Mouse (Mus musculus) T-helper 17 cell (primary cell): ENCODE results near the gene Il31ra.
"Not testable (repeated sequence)": the region's sequence is repeated elsewhere in the genome, so short reads cannot be mapped to it uniquely, and the experiment has no call there.

Experiments used
- in situ Hi-C, 2 experiments: fragments of 300-600 bp; cut with MboI, MseI; formaldehyde crosslinking; loops; 1 replicate in 1 of 2; 2 replicates in 1 of 2; pipeline ENCODE4 v1.15.1; 2025; ENCODE audit warnings: high pct_unique_total_duplicates in 2 of 2

Il31ra gene

DNA sequence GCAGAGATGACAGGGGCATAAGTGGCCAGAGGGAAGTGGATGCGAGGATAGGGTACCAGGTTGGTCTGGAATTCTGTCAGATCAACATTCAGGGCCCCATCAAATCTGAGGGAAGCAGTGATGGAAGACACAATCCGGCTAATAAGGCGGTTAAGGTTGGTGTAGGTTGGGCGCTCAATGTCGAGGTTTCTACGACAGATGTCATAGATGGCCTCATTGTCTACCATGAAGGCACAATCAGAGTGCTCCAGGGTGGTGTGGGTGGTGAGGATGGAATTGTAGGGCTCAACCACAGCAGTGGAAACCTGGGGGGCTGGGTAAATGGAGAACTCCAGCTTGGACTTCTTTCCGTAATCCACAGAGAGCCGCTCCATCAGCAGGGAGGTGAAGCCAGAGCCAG, at the start of gene Il31ra:
Gene Il31ra, minus strand, starts transcription at position 101 of the 400 bp plus-strand sequence.
- in situ Hi-C loops, result not testable (repeated sequence)

DNA sequence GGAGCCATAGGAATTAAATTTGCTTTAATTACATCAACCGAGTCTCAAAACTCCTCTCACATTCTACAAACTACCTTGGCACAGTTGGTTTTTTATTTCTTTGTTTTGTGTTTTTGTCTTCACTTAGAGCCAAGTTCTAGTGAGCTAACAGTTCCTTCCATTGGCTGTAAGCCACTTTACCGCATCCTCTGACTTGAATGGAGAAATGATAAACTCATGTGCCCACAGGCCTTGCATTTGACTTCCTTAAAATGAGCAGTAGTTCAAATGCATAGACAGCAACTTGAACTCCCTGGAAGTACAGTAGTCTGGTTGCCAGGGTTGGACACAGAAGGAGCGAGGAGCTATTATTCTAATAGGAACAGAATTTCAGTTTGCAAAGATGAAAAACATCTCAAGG, 48.7 kb upstream of the Il31ra start:
- in situ Hi-C loops, result no loop called here

DNA sequence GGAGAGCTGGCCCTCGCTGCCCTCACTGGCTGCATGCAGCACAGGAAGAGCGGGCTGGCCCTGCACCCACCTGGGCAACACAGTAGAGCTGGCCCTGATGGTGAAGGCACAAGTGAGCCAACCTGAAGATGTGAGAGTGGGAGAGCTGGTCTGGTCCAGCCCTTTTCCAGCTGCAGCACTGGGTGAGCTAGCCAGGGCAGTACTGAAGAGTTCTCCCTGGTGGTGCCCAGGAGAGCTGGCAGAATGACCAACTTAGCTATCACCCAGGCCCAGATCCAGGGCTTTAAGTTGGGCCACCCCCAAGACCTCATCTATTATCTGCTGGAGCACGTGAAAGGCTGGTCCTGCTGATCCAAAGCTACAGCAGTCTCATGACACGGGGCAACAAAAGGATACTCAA, 45.0 kb upstream of the Il31ra start:
- in situ Hi-C loops, result no loop called here

DNA sequence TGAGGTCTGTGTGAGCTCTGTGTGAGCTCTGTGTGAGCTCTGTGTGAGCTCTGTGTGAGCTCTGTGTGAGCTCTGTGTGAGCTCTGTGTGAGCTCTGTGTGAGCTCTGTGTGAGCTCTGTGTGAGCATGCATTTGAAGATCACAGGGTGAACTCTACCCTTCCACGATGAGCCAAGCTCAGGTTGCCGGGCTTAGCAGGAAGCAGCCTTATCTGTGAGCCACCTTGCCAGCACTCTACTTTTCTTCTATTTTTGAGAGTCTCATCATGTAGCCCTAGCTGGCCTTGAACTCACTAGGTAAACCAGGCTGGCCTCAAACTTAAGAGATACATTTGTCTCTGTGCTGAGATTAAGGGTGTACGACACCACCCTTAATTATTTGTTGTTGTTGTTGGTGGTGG, 42.3 kb upstream of the Il31ra start:
- in situ Hi-C loops, result no loop called here

DNA sequence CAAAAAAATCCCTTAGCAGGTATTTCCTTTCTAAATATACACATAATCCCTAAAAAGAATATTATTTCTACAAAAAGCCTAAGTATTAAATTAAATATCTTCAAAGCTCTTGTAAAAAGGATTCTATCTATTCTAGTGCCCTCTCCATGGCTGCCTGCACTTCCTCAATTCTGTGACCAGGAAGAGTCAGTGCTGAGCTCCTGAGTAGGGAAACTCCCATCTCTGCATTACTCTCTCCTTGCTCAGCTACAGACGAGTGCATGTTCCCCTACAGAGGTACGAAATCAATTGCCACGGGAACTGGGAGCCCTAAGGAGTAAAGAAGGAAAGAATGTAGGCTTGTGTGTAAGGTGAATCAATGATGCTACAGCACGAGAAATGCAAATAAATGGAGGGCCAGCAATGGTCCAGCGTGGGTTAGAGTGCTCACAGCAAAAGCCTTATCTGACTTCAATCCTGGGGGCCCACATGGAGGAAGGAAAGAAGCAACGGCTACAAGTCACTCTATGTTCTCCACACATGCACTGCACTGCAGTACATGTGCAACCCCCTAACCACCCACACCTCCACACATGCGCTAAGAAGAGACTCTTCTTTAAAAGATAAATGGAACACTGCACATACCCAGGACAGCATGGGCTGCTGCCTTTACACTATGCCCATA, 41.1 kb upstream of the Il31ra start:
- in situ Hi-C loops, result no loop called here

DNA sequence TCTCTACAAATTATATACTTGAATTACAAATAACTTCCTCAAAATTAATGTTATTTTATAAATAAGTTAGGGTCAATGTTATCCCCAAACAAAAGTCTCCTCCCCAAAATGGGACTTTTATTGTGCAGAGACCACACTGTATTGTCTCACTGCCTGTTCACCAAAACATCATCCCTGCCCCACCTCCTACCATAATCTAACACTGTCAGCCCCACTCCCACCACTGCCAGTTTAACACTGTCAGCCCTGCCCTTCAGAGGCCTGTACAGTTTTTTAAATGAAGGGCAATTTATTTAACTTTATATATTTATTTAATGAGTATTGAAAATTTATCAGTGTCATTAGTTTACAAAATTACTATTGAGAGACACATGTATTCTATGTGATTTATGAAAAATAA, 31.4 kb upstream of the Il31ra start:
- in situ Hi-C loops, result no loop called here

DNA sequence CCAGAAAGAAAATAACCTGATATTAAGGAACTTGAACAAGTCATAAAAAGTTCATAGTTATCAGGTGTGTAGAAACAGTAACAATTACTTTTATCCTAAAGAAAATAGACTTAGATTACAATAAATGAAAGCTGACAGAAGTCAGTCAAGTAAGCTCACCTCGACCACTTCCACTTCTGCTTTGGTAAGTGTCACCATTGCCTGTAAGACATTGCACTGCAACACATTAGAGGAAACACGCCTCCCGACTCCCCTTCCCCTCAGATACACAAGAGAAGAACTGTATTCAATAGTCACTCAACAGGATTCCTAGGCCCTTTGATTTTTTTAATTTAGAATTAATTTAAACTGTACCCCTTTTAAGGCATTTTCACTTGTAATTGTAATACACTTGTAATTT, 30.5 kb upstream of the Il31ra start:
- in situ Hi-C loops, result no loop called here

DNA sequence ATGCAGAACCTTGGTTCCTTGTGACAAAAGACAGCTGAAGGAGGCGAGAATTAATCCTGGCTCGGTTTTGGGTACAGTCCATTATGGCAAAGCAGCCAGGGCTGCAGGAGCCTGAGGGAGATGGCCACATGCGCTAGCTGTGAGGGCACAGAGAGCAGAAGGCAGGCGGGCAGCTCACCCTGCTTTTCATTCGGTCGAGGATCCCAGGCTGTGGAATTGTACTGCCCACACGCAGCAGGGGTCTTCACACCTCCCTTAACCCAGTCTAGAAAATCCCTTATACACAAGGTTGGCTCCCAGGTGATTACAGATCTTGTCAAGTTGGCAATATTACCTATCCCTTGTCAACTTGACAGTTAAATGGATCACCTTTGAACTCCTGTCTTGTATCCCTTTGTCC, 29.5 kb upstream of the Il31ra start:
- in situ Hi-C loops, result no loop called here

DNA sequence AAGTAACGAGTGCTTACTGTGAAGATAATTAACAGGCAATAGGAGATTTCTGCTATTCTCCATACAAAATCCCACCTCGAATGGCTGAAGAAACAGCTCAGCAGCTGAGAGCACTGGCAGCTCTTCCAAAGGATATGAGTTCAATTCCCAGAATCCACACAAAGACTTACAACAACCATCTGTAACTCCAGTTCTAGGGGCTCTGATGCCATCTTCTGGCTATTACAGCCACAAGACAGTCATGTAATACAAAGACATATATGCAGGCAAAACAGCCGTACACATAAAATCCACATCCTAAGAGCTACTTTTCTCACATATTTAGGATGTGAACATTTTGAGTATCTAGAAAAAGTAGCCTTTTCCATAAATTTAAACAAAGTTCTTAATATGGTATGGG, 27.4 kb upstream of the Il31ra start:
- in situ Hi-C loops, result no loop called here

DNA sequence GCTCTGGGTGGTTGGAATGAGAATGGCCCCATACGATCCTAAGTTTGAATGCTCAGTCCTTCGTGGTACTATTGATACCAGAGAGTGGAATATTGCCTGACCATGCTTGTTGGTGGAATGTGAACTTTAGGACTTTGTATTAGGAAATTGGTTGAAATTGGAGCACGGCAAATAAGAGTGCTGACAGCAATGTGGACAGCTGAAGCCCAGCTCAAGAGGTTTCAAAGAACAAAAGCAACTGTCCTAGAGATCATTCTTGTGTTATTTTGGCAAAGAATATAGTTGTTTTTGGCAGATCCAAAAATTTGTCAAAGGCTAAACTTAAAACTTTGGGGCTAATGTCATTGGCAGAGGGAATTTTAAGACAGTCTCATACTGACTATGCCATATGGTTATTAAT, 14.4 kb upstream of the Il31ra start:
- in situ Hi-C loops, result no loop called here

DNA sequence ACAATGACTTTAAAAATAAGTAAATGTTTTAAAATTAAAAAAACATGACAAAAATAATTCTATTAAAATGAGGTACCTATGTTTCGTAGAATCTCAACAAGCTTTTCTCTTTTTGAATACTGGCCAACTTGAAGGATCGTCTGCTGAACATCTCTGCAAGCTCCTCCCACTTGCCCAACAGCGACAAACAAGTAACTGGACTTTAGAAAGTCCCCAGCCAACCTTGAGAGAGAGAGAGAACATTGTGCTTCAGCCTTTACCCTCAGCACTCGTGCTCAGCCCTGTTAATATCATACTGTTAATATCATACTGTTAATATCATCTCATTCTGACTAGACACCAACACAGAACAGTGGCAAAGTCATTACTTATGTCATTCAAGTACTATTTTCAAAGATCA, 10.3 kb upstream of the Il31ra start:
- in situ Hi-C loops, result no loop called here

DNA sequence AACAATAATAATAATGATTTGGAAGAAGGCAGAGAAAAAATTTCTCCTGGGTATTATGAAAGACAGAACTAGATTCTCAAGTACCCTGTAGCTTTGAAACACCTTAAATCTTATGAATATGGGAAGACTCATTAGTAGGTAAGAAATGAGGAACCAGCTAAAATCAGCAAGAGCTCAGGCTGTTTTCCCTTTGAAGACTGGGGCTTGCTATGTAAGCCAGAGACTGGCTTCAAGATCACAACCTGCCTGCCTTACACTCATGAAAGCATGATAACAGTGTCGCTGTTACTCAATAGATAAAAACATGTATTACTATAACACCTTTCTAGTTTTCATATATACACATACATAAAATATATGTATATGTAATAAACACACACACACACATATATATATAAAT, 9.7 kb upstream of the Il31ra start:
- in situ Hi-C loops, result no loop called here

DNA sequence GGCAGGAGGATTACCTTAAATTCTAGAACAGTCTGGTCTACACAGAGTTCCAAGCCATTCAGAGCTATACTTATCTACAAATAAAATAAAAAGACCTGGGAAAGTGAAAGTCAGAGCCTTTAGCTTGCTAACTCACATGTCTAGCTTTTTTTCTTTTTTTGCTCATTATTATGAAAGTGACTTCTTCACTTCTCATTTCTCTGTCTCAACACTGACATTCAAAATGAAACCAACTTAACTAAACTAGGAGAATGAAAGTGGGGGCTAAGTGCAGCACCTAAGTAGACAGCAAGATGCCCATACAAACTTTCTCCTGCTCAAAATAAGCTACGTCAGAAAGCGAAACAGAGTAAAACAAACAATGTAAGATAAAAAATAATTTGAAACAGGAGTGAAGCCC, 8.4 kb upstream of the Il31ra start:
- in situ Hi-C loops, result no loop called here

DNA sequence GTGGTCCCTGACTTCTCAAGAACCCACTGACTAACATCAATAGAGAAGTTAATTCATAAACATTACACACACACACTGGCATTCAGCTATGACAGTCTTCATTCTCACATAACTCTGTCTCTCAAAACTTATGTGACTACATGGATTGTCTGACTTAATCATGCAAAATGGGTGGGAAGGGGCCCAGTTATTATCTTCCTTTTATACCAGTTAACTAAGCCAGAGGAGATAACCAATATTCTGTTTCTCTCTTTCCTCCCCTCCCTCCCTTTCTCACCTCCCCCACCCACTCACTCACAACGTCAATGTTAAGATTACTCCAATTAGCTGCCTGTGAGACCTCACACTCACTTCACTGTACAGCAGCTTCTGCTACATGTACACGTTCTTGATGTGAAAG, 3.9 kb downstream of the Il31ra start:
- in situ Hi-C loops, result no loop called here

DNA sequence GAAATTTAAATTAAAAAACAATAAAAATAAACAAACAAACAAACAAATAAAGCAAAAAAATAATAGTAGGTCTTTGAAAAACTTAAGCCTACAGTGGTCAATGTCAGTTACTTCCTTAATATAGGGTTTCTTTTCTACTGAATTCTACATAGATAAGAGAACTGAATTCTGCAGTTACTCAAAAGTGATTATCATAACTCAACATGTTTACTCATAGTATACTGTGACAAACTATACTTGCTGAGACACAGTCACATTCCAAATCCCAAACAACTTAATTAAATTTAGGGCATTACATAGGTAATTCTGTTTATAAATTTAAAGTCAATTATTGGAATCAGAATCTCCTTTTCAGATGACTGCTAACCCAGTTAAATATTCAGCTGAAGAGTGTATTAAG, 4.5 kb downstream of the Il31ra start:
- in situ Hi-C loops, result loop anchor here in 1 of 2 experiments (10.0 kb wide), 1 partner anchor 945 kb away; no protein-coding TSS in a partner anchor

DNA sequence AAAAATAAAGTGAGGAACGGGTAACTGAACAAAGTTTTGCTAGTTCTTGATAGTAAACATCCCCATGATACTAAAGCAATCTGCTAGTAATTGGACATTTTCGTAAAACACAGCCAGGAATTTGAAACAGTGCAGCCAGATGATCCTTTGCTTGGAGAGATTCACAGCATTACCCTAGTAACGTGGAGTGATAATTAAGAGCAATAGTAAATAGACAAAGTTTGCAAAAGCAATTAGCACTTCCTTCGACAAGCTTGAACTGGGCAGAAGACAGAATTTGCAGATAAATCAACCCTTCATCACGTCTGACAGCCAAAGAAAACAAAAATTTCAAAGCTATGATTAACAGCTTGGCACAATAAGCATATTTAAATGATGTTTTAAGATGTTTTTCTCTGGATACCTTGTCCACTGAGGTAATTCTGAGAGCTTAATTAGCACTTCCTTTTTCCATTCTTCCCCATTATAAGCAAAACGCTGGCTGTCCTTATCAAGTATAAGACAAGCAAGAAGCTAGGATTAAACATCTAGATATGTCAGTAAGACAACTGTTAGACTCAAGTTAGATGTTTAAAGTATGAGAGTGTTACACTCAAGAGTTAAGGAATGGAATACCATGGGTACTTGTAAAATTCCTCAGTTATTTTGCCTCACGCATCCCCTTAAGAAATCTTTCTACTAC, 9.5 kb downstream of the Il31ra start:
- in situ Hi-C loops, result loop anchor here in 1 of 2 experiments (10.0 kb wide), 1 partner anchor 950 kb away; no protein-coding TSS in a partner anchor

DNA sequence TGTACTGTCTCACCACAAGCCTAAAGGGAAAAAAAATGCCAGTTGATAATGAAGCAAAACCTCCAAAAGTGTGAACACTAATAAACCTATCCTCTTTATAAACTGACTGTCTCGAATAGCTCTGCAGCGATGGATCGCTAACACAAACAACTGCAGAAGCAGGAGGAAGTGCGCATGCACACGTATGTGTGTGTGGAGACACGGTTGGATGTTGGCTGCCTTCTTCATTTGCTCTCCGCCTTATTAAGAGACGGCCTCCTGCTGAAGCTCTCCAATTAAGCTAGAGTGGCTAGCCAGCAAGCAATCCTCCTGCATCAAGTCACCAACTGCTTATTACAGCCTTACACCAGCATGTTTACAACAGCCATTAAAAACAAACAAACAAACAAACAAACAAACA, 11.9 kb downstream of the Il31ra start:
- in situ Hi-C loops, result loop anchor here in 1 of 2 experiments (10.0 kb wide), 1 partner anchor 953 kb away; no protein-coding TSS in a partner anchor

DNA sequence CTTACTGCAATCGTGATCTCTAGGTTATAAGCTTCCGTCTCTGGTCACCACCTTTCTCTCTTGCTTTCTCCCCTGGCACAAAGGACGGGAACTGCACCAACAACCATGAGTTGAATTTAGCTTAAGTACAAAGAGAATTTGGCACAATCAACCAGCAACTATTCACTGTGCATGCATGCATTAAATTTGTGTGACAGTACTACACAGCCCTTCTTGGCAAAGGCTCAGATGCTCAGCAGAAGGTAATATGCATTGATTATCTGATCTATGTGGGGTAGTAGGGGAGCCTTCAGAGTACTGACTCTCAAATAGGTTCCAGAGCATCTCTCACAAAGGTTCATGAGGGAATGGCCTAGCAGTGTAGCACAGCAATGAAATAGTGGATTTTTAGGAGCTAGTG, 12.4 kb downstream of the Il31ra start:
- in situ Hi-C loops, result loop anchor here in 1 of 2 experiments (10.0 kb wide), 1 partner anchor 953 kb away; no protein-coding TSS in a partner anchor

DNA sequence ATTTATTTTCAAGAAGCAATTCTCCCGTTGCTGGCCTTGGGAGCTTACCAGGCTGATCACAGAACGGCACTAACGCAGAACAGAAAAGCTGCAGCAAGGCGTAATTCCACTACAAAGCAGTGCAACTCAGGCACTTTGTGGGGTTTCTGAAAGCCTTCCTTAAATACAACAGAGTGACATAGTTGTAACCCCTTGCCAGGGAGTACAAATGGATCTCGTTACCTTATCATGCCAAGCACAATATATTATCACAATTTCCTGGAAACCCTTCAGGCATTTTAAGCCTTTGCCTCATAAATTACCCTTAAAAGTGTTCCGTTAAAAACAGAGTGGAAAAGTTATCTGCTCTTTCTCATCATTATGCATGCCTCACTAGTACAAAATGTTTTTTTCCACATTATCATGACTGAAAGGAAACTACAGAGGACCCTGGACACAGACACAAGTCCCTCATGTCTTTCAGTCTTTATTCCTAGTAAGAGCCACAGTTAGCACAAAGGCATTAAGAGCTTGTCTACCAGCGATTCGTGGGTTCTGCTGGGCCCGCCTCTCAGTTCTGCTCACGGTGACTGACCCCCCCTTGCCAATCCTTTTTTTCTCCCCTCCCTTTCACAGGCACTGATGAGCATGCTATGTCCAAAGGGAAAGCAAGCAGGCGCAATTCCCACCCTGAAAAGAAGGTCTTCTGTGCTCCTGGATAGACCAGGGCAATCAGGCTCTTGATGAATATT, 13.4 kb downstream of the Il31ra start:
- in situ Hi-C loops, result loop anchor here in 1 of 2 experiments (10.0 kb wide), 1 partner anchor 954 kb away; no protein-coding TSS in a partner anchor

DNA sequence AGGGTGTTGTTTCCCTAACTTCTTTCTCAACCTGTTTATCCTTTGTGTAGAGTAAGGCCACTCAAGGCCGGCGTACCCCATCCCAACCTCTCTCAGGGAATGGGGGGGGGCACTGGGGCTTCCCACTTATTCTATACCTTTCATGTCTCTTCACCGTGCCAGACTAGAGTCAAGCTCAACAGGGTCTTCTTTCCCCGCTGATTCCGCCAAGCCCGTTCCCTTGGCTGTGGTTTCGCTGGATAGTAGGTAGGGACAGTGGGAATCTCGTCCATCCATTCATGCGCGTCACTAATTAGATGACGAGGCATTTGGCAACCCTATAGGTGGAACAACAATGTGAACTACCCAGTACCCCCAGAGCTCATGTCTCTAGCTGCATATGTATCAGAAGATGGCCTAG, 16.1 kb downstream of the Il31ra start:
- in situ Hi-C loops, result not testable (repeated sequence)

DNA sequence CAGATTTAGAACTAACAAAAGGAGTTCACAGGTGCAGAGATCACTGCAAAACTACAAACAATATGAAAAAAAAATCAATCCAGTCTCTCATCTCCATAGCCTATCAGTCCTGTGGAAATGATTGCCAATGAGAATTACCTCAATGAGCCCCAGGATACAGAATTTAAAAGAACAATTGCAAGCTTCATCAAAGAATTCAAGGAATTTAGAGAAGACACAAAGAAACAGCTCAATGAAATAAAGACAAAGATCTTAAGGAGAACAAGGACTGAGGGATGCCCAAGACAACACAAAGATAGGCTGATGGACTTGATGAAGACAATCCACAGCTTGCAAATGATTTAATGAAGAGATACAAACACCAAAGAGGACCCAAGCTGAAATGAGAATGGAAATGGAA, 20.4 kb downstream of the Il31ra start:
- in situ Hi-C loops, result no loop called here

DNA sequence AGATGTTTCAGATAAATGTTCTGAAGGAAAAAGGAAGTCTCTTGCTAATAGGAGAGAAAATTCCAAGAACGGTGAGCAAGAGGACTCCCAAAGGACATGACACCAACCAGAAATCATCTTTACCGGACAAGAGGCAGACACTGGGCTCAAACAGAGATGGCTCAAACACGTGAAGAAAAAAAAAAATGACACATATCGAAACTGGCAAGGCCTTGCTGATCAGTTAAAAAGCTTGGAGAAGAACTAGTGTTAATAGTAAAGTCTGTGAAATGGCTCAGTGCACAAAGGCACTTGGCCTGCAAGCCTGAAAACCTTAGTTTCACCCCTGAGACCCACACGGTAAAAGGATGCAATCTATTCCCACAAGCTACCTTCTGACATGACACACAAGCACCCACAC, 23.4 kb downstream of the Il31ra start:
- in situ Hi-C loops, result no loop called here
